Mouse (Mus musculus) embryonic facial prominence, embryonic 13.5 days (tissue): ENCODE data around the gene Pdlim5. TPM values are rescaled to one million over a fixed set of nuclear protein-coding genes. Genes with fewer than 3 reads are reported as not detected.

Experiments
- ATAC-seq: fragments of 200-750 bp; cut with Nextera tagmentation; 2 replicates; pipeline ENCODE4 v1.8.0; 2017; ENCODE audit warnings: low read depth; ENCODE audit not compliant: insufficient number of reproducible peaks, insufficient read depth, low FRiP score, low TSS enrichment
- H3K27ac ChIP-seq: fragments of 300-500 bp; sonication (generic); 2 replicates; pipeline ENCODE4 v1.5.1; 2015; ENCODE audit warnings: moderate library complexity, mild to moderate bottlenecking, inconsistent platforms
- H3K27me3 ChIP-seq: fragments of 300-500 bp; sonication (generic); 2 replicates; pipeline ENCODE4 v1.6.1; 2015; ENCODE audit warnings: mild to moderate bottlenecking, inconsistent platforms
- H3K36me3 ChIP-seq: fragments of 300-500 bp; sonication (generic); 2 replicates; pipeline ENCODE4 v1.6.1; 2015; ENCODE audit warnings: mild to moderate bottlenecking, inconsistent platforms
- H3K4me1 ChIP-seq: fragments of 300-500 bp; sonication (generic); 2 replicates; pipeline ENCODE4 v1.6.1; 2015; ENCODE audit warnings: inconsistent platforms
- H3K4me2 ChIP-seq: fragments of 300-500 bp; sonication (generic); 2 replicates; pipeline ENCODE4 v1.6.1; 2015; ENCODE audit warnings: moderate library complexity, mild to moderate bottlenecking, inconsistent platforms
- H3K4me3 ChIP-seq: fragments of 300-500 bp; sonication (generic); 2 replicates; pipeline ENCODE4 v1.5.1; 2015; ENCODE audit warnings: mild to moderate bottlenecking, inconsistent platforms
- H3K9ac ChIP-seq: fragments of 300-500 bp; sonication (generic); 2 replicates; pipeline ENCODE4 v1.6.1; 2015; ENCODE audit warnings: mild to moderate bottlenecking, inconsistent platforms
- H3K9me3 ChIP-seq: fragments of 300-500 bp; sonication (generic); 2 replicates; pipeline ENCODE4 v1.6.1; 2016; ENCODE audit warnings: inconsistent platforms
- WGBS: fragments of 180-500 bp; shearing (Covaris S2); methylation state at CpG from one replicate; pipeline ENCODE4 v1.1.7; 2015; ENCODE audit warnings: mixed read lengths; 5-methylcytosine and 5-hydroxymethylcytosine counted together
- polyA plus RNA-seq: library from polyadenylated mRNA; unstranded; fragments of >200 nt; fragmentation: Nextera tagmentation; extraction: Ambion mirVana; gene quantifications from 2 replicates; pipeline ENCODE4 v1.2.1, GENCODE M21; 2015

The Pdlim5 gene
- polyA plus RNA-seq, 1 experiment from 2014 or later = 17.6 TPM

DNA sequence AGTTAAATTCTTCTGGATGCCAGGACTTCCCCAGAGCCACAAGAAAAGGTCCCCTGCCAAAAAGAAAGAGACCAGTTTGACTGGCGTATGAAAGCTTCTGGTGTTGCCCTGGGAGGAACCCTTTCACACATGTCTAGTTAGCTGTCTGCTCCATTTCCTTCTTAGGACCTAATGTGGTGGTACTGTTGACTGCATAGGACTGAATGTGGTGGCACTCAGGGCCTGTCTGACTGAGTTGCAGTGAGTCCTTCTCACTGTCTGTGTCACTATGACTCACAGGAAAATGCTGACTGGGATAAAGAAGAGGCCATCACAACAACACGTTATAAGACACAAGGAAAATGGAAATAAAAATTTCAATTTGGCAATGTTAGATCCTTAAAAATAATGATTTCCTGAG, 146.0 kb downstream of the Pdlim5 start:
- Histone ChIP-seq H3K9ac (no peak overlapping the region), H3K4me2 (no peak overlapping the region)
- WGBS = 89% methylated on average over 2 of the region's 2 CpGs

GRCm38 (mm10) chr3:142243263-142243662, 152.2 kb downstream of the Pdlim5 start:
- H3K4me1 ChIP-seq = peaks cover 7% of the 10 kb centered on the region
- H3K9ac ChIP-seq = no peak overlapping the region
- no peak overlapping the region for H3K4me2 ChIP-seq
- no peak overlapping the region for H3K4me3 ChIP-seq
- no peaks in the 10 kb centered on the region for H3K36me3 ChIP-seq
- peaks cover 21% of the 10 kb centered on the region for H3K27me3 ChIP-seq
- H3K27ac ChIP-seq = no peak overlapping the region
- 41% methylated on average over 5 of the region's 5 CpGs for WGBS
- H3K9me3 ChIP-seq = no peaks in the 10 kb centered on the region
- ATAC-seq = no peak

More for the DNA sequence above, 146.0 kb downstream of the Pdlim5 start:
- Histone ChIP-seq H3K4me1 (no peaks in the 10 kb centered on the region), H3K4me3 (no peak overlapping the region), H3K36me3 (no peaks in the 10 kb centered on the region), H3K9me3 (no peaks in the 10 kb centered on the region), H3K27me3 (no peaks in the 10 kb centered on the region; the same call in 1 of the 2 replicates), H3K27ac (no peak overlapping the region)
- no peak for ATAC-seq

GRCm38 (mm10) chr3:142239298-142239697, 156.2 kb downstream of the Pdlim5 start:
- WGBS = 63% methylated on average over 2 of the region's 2 CpGs
- H3K4me2 ChIP-seq = no peak overlapping the region
- H3K9ac ChIP-seq = no peak overlapping the region
- no peak for ATAC-seq
- no peaks in the 10 kb centered on the region for H3K36me3 ChIP-seq
- H3K27me3 ChIP-seq = peaks cover 38% of the 10 kb centered on the region
- no peak overlapping the region for H3K27ac ChIP-seq
- H3K9me3 ChIP-seq = no peaks in the 10 kb centered on the region
- peaks cover 13% of the 10 kb centered on the region for H3K4me1 ChIP-seq
- H3K4me3 ChIP-seq = no peak overlapping the region

DNA sequence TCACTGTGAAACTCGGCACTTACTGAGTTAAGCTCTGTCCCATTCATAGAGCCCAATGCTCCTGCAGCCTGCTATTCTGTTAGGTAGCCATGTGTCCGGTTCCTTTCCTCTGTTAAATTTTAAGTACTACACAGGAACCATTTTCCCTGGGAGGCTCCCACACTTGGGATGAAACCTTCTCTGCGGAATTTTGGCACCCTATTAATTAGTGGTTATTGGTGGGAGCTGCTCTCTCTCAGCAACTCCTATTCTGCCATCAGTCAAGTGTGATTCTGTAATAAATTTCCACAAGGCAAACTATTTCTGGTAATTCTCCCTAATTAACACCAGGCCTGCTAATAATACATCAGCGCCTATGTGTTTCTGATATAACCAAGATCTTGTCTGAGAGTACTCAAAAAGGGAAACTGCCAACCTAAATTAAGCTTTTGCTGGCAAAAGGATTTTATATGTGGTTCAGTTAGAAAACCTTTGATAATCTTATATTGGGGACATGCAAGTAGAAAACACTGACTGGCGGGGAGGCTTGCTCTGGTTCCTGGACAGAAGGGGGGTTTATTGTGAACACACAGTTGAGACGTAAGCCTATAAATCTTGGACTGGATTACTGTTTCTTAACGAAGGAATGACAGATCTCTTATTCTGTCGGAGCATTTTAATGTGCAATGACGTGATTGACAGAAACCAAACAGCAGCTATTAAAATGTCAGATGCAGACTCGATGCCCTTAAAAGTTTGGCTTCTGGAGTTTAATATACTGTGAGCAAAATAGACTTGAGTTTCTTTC, 157.0 kb downstream of the Pdlim5 start:
- 55% methylated on average over 10 of the region's 10 CpGs for WGBS
- peaks cover 13% of the 10 kb centered on the region for H3K4me1 ChIP-seq
- ATAC-seq = no peak
- no peak overlapping the region for H3K4me2 ChIP-seq
- H3K9ac ChIP-seq = no peak overlapping the region
- no peaks in the 10 kb centered on the region for H3K9me3 ChIP-seq
- H3K36me3 ChIP-seq = no peaks in the 10 kb centered on the region
- H3K27me3 ChIP-seq = peaks cover 40% of the 10 kb centered on the region
- H3K27ac ChIP-seq = no peak overlapping the region
- H3K4me3 ChIP-seq = no peak overlapping the region

- H3K4me1 ChIP-seq = peaks cover 14% of the 10 kb centered on the region
- no peak overlapping the region for H3K27ac ChIP-seq
- H3K4me2 ChIP-seq = no peak overlapping the region
- no peaks in the 10 kb centered on the region for H3K9me3 ChIP-seq
- WGBS = 34% methylated on average over 5 of the region's 5 CpGs
- ATAC-seq = no peak
- H3K36me3 ChIP-seq = no peaks in the 10 kb centered on the region
- no peak overlapping the region for H3K4me3 ChIP-seq
- H3K27me3 ChIP-seq = peaks cover 40% of the 10 kb centered on the region
- no peak overlapping the region for H3K9ac ChIP-seq
These were observed 157.9 kb downstream of the Pdlim5 start for GRCm38 (mm10) chr3:142237621-142238020.

GRCm38 (mm10) chr3:142233606-142234465, 161.7 kb downstream of the Pdlim5 start:
- WGBS = 60% methylated on average over 16 of the region's 16 CpGs
- no peak for ATAC-seq
- Histone ChIP-seq H3K4me3 (no peak overlapping the region), H3K4me1 (peaks cover 19% of the 10 kb centered on the region), H3K9ac (no peak overlapping the region), H3K4me2 (no peak overlapping the region), H3K36me3 (no peaks in the 10 kb centered on the region), H3K27me3 (peaks cover 41% of the 10 kb centered on the region), H3K27ac (no peak overlapping the region), H3K9me3 (no peaks in the 10 kb centered on the region)

- Histone ChIP-seq H3K9me3 (no peaks in the 10 kb centered on the region), H3K27me3 (peaks cover 32% of the 10 kb centered on the region), H3K4me3 (no peak overlapping the region), H3K36me3 (no peaks in the 10 kb centered on the region), H3K4me2 (no peak overlapping the region), H3K9ac (no peak overlapping the region), H3K4me1 (peaks cover 15% of the 10 kb centered on the region), H3K27ac (no peak overlapping the region)
- 74% methylated on average over 7 of the region's 7 CpGs for WGBS
- no peak for ATAC-seq
These were observed 166.8 kb downstream of the Pdlim5 start for GRCm38 (mm10) chr3:142228665-142229064.

- Histone ChIP-seq H3K9me3 (no peaks in the 10 kb centered on the region), H3K27ac (no peak overlapping the region), H3K27me3 (peaks cover 11% of the 10 kb centered on the region; the same call in 1 of the 2 replicates), H3K9ac (no peak overlapping the region), H3K4me3 (no peak overlapping the region), H3K36me3 (no peaks in the 10 kb centered on the region), H3K4me1 (peaks cover 4% of the 10 kb centered on the region; the same call in 1 of the 2 replicates), H3K4me2 (no peak overlapping the region)
- WGBS = 87% methylated on average over 7 of the region's 7 CpGs
- no peak for ATAC-seq
These were observed 172.9 kb downstream of the Pdlim5 start for GRCm38 (mm10) chr3:142222471-142223103.

GRCm38 (mm10) chr3:142219910-142220309, 175.6 kb downstream of the Pdlim5 start:
- Histone ChIP-seq H3K9me3 (no peaks in the 10 kb centered on the region), H3K27me3 (0 out of 2 replicates have a peak, but pooled peaks cover 9% of the 10 kb centered on the region), H3K27ac (no peak overlapping the region), H3K9ac (no peak overlapping the region), H3K4me1 (no peaks in the 10 kb centered on the region), H3K4me3 (no peak overlapping the region), H3K4me2 (no peak overlapping the region), H3K36me3 (no peaks in the 10 kb centered on the region)
- 89% methylated on average over 9 of the region's 9 CpGs for WGBS
- ATAC-seq = no peak

GRCm38 (mm10) chr3:142212821-142213220, 182.7 kb downstream of the Pdlim5 start:
- no peak for ATAC-seq

DNA sequence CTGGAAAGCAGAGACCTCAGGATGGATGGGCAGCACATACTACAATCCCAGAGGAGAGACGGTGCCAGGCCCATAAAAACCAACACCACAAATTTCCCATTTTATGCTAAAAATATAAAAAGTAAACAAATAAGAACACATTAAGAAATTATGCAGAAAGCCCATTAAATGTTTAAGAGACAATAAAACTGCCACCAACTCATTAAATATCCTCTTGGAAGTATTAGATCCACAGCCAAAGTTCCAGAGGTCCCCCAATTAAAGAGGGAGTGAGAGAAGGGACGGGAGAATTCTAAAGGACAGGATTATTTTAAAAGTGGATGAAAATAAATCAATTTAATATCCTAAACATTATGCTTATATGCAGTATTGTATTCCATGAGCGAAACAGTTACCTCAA, 183.3 kb downstream of the Pdlim5 start:
- H3K9ac ChIP-seq = no peak overlapping the region
- no peaks in the 10 kb centered on the region for H3K9me3 ChIP-seq
- H3K4me1 ChIP-seq = no peaks in the 10 kb centered on the region
- H3K27ac ChIP-seq = no peak overlapping the region
- H3K4me2 ChIP-seq = no peak overlapping the region
- no peak overlapping the region for H3K4me3 ChIP-seq
- no peak for ATAC-seq
- peaks cover 4% of the 10 kb centered on the region; the same call in 1 of the 2 replicates for H3K27me3 ChIP-seq
- H3K36me3 ChIP-seq = no peaks in the 10 kb centered on the region
- WGBS = 82% methylated on average over 3 of the region's 3 CpGs

More at GRCm38 (mm10) chr3:142212821-142213220, 182.7 kb downstream of the Pdlim5 start:
- Histone ChIP-seq H3K27ac (no peak overlapping the region), H3K36me3 (no peaks in the 10 kb centered on the region), H3K4me1 (no peaks in the 10 kb centered on the region), H3K4me2 (no peak overlapping the region), H3K9ac (no peak overlapping the region), H3K4me3 (no peak overlapping the region), H3K27me3 (peaks cover 4% of the 10 kb centered on the region; the same call in 1 of the 2 replicates), H3K9me3 (no peaks in the 10 kb centered on the region)
- WGBS = 28% methylated on average over 2 of the region's 2 CpGs
